8 mouse cellular contexts compared by ENCODE assay signal in genomic region chr3:148987591-148988292, GRCm38 (mm10). TPM values are rescaled to one million over a fixed set of nuclear protein-coding genes. Genes with fewer than 3 reads are reported as not detected.
DNase-seq lines count a peak whose midpoint lies in the region.

No protein-coding gene starts in this region.

- peak overlapping the region; percentile 99 for H3K27ac ChIP-seq in hindbrain, embryonic 10.5 days

- H3K4me3 ChIP-seq in hindbrain, embryonic 10.5 days = peak overlapping the region; percentile 97

- no peaks in the 10 kb centered on the region for H3K9me3 ChIP-seq in hindbrain, embryonic 10.5 days

- H3K27me3 ChIP-seq in hindbrain, embryonic 10.5 days (ENCODE audit: insufficient read depth, poor library complexity, severe bottlenecking) = no peaks in the 10 kb centered on the region

- H3K4me1 ChIP-seq in hindbrain, embryonic 10.5 days (replicated peaks) = peaks cover 50% of the 10 kb centered on the region

- peak; percentile 92 for DNase-seq in Muller cell, postnatal 12 days (ENCODE audit: inconsistent ontology term)
- peak; percentile 78 to 79 for DNase-seq in cerebellum, postnatal 14 days
- peak; percentile 41 to 73 for DNase-seq in frontal cortex, postnatal 10 days (ENCODE audit: low spot score in 2 of 2)
- peak; percentile 87 for DNase-seq in hindbrain, embryonic 10.5 days (ENCODE audit: low spot score)
- peak; percentile 46 to 57 for DNase-seq in layer of hippocampus, postnatal 36 days
- DNase-seq in lung, postnatal 36 days = peak; percentile 85
- DNase-seq in retina, embryonic 14.5 days (ENCODE audit: low spot score) = peak; percentile 87
- peak; percentile 70 for DNase-seq in urinary bladder, adult 2 months (ENCODE audit: low spot score)

- no peaks in the 10 kb centered on the region for H3K36me3 ChIP-seq in hindbrain, embryonic 10.5 days

- WGBS in hindbrain, embryonic 10.5 days = under 1% methylated on average over 45 of the region's 45 CpGs

RNA-seq across cellular contexts. Expression of gene Adgrl2, which starts 2.6 kb away (rescaled TPM):
- 64.4 and 64.6 TPM in 2 replicates for polyA plus RNA-seq in hindbrain, embryonic 10.5 days (2016; fragmentation: Nextera tagmentation; extraction: Ambion mirVana)
- total RNA-seq in layer of hippocampus, postnatal 36 days (2021) = 10 to 100 TPM; 59.1 to 61.5 TPM
- polyA plus RNA-seq in urinary bladder, adult 2 months (2012; rRNA removed) = 49.9 and 63.4 TPM in 2 replicates

Comparison
In these comparisons a context has a peak if more than half of its experiments do, and no peak if none do; other contexts are left out.
1. Peak in every context shown above with its lines: DNase-seq, H3K4me3 ChIP-seq and H3K27ac ChIP-seq.